Mouse (Mus musculus) gastrocnemius, postnatal 25 days (tissue): ENCODE measurements around the gene St7l. TPM values are rescaled to one million over a fixed set of nuclear protein-coding genes. Genes with fewer than 3 reads are reported as not detected.
"Not testable (repeated sequence)": the region's sequence is repeated elsewhere in the genome, so short reads cannot be mapped to it uniquely, and the experiment has no call there.

Experiments used
- DNase-seq: peaks from one replicate; pipeline ENCODE4 v3.0.0; 2022
- long read RNA-seq, 2 experiments: library from polyadenylated mRNA; stranded (forward); transcript quantifications; one replicate each; pipeline ENCODE4 v2.0.0; 2021
- total RNA-seq, 2 experiments: library from RNA; stranded (reverse); gene quantifications; 1 replicate in 1 of 2; 2 replicates in 1 of 2; pipeline ENCODE4 v1.2.3; 2021

St7l gene
- 10 to 100 TPM; 20.7 to 21.2 TPM for total RNA-seq
- long read RNA-seq, experiment 1, full-length matches to known transcripts, result 10 of 79 reads
- long read RNA-seq, experiment 1, partial matches to known transcripts, result 69 of 79 reads
- long read RNA-seq, experiment 1, other reads (novel, unspliced or antisense), result 0 of 79 reads
- long read RNA-seq, experiment 2, full-length matches to known transcripts, result 8 of 39 reads
- long read RNA-seq, experiment 2, partial matches to known transcripts, result 27 of 39 reads
- long read RNA-seq, experiment 2, other reads (novel, unspliced or antisense), result 4 of 39 reads

- DNase-seq, result peak; percentile 91
These were observed at the start of gene St7l, which contains the start of gene Capza1 for GRCm38 (mm10) chr3:104863786-104864650. Gene St7l (plus strand): TSS chr3:104864005. Gene Capza1 (minus strand): TSS chr3:104864505.

GRCm38 (mm10) chr3:104814746-104815145 lies 49.1 kb upstream of the St7l start:
- DNase-seq, result no peak

GRCm38 (mm10) chr3:104815346-104815745 lies 48.5 kb upstream of the St7l start:
- no peak for DNase-seq

DNA sequence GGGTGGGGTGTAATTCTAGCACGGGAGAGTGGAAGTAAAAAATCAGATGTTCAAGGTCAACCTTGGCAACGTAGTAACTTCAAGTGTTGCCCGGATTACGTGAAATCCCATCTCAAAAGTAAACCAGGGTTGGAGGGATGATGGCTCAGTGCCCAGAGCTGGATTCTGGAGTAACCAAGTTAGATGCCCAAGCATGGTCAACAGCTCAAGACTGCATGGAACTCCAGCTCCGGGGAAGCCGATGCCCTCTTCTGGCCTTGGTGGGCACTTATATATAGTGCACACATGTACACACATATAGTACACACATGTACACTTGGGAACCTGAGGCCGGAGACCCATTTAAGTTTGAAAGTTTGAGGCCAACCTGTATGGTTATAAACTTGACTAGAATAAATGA lies 47.7 kb upstream of the St7l start:
- no peak for DNase-seq

DNA sequence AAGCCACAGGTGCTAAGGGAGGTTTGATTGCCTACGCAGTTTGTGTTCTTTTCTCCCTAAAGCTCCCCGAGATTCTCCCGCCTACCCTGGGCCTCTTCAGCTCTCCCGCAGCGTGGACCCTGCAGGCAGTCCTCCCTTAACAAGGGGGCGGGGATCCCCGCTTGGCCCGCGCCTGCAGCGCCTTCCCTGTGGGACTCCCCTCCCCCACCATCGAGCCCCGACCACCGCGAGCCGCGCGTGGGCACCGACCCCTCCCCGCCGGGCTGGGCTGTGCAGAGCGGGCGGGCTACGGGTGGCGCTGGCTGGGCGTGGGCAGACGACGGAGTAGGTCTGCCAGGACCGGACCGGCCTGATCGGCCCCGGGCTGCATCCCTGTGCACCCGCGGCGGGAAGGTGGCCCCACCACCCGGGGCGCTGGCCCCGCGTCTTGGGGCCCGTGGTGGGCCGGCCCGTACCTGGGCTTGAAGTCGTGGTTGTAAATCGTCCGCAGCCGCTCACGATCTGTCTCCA lies 46.3 kb upstream of the St7l start:
- DNase-seq, result peak; percentile 59

DNA sequence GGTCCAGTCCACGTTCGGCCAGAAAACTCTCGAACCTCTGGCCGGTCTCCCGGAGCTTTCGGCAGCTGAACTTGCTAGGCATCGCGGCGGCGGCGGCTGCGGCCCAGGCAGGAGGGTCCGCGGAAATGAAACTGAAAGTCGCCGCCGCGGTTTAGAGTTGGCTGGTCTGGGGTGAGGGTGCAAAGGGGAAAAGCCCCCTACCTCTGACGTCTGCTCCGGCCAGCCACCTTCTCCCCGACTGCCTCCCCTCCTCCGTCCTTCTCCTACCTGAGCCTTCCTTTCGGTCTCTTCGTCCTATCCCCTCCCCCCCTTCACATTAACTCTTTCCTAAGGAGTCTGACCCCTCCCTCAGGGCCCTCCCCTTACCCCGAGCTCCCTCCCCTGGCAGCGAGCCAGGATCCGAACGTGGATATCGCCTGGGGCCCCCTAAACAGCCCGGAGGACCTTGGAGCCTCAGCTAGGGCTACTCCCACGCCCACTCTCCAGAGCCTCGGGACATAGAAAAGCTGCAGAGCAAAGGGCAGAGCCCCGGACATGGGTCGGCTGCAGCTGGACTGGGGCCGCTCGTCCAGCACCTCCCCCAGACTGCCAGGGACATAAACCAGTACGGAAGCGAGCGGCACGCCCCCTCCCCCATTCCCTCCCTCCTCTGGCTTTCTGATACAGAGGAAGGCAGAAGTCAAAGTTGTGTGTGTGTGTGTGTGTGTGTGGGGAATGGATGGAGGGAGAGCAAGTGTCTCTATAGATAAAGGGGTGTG lies 45.6 kb upstream of the St7l start, which contains the start of gene Mov10:
TSS of gene Mov10 (minus strand) at position 573 of the 758 bp plus-strand sequence.
- peak; percentile 66 for DNase-seq

DNA sequence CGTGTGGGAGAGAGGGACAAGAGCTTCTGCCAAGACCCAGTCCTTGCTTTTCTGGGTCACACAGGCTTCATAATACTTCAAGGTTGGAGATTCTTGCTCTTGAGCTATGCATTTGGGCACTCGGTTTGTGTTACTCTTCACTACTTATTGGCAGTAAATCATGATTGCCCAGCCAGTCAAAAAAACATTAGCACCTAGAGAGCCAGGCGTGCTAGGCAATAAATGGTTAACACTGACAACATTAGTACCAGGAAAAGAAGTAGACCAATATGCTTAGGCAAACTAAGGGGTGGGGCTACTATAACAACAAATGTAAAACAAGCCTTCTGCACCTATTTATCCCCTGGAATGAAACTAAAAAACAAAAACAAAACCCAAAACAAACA lies 45.1 kb upstream of the St7l start:
- no peak for DNase-seq

GRCm38 (mm10) chr3:104820426-104820825 lies 43.4 kb upstream of the St7l start:
- no peak for DNase-seq

DNA sequence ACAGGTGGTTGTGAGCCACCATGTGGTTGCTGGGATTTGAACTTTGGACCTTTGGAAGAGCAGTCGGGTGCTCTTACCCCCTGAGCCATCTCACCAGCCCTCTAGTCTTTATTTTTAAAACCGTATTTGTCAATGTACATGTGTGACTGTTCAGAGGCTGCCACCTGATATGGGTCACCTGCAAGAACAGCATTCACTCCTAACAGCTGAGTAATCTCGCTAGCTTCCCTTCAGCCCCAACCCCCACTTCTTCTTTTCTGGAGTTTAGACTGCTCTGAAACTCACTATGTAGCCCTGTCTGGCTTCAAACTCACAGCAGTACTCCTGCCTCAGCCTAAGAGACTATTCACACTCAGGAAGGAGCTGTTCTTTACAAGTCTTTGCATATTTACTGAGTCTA lies 41.4 kb upstream of the St7l start:
- DNase-seq, result no peak

GRCm38 (mm10) chr3:104835797-104836196 lies 28.0 kb upstream of the St7l start:
- no peak for DNase-seq

- DNase-seq, result no peak
These were observed 22.8 kb upstream of the St7l start for GRCm38 (mm10) chr3:104841049-104841448.

GRCm38 (mm10) chr3:104846601-104847000 lies 17.2 kb upstream of the St7l start:
- DNase-seq, result peak; percentile 70

DNA sequence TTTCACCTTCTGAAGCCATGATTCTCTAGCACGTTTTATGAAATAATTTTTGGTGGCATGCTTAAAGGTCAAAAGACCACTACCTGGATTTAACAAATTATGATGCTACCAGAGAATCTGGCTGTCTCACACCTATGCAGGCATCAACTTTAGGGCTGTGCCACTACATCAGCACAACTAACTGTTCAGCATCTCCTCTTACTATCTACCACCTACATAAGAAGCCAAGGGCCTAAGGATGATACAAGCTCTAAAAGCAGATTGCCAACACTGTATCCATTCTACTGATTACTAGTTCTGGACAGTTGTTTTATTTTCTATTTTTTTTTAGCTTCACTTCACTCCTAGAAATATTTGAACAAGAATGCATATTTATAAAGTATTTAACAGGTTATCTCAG lies 9.3 kb upstream of the St7l start:
- no peak for DNase-seq

DNA sequence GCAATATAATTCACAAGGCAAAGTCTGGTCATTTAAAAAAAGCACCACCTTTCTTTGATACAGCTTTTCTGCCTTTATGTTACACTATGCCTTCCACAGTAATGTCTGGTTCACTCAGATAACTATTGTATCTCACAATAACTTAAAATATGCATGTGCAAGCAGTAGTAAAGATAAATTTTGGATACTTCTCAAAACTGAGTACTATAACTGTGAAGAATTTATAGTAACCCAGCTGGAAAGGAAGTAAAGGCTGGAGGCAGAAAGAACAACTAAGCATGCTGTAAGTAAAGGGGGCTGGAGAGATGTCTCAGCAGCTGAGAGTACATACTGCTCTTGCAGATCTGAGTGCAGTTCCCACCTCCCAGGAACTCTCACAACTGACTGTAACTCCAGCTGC lies 8.9 kb upstream of the St7l start:
- DNase-seq, result no peak

GRCm38 (mm10) chr3:104856106-104856505 lies 7.7 kb upstream of the St7l start:
- DNase-seq, result no peak

GRCm38 (mm10) chr3:104858560-104858959 lies 5.2 kb upstream of the St7l start:
- no peak for DNase-seq

- DNase-seq, result peak; percentile 86
These were observed 991 bp downstream of the St7l start for GRCm38 (mm10) chr3:104864651-104865340.

GRCm38 (mm10) chr3:104865341-104865788 lies 1.6 kb downstream of the St7l start:
- no peak for DNase-seq

DNA sequence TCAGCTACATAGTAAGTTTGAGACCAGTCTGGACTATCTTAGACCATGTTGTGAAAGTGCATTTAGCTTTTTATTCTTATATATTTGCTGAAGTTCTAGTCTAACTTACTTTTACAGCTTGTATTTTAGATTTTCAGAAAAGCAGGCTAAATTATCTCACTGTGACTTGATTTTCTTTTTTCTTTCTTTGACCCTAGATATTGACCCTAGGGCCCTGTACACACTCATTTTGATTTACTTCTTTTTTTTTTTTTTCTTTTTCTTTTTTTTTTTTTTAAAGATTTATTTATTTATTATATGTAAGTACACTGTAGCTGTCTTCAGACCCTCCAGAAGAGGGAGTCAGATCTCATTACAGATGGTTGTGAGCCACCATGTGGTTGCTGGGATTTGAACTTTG lies 2.9 kb downstream of the St7l start:
- DNase-seq, result not testable (repeated sequence)

DNA sequence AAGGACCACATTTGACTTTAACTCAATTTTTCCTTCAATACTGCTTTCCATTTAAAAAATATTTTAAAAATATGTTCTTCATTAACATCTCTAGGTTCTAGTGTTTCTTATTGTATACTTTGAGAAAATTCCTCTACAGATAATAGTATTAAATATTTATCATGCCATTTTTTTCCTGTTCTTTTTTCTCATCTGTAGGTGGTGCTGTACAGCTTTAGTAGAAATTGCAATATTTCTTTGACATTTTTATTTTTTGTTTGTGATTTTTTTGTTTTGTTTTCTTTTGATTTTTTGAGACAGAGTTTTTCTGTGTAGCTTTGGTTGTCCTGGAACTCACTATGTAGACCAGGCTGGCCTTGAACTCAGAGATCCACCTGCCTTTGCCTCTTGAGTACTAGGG lies 5.8 kb downstream of the St7l start:
- no peak for DNase-seq

- no peak for DNase-seq
These were observed 24.8 kb downstream of the St7l start for GRCm38 (mm10) chr3:104888585-104888984.

DNA sequence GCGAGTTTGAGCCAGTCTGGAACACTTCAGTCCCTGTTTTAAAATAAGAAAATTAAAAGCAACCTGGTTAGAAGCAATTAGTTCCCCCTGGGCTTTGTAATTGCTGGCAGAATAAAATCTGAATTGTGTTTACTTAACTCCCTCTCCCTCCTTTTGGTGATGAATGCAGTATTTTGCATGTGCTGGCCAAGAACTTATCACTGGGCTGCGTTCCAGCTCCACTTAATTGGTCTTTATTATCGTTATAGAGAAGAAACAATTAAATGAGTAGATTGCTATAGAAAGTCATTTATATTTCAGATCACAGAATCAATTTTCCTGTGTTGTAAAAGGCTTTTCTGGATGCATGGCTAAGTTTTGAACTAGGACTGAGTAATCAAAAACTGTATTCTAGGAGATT lies 32.3 kb downstream of the St7l start:
- no peak for DNase-seq
